Mouse (Mus musculus) spleen, adult 2 months (tissue): Measurements from ENCODE around the gene Kmt2b. TPM values are rescaled to one million over a fixed set of nuclear protein-coding genes. Genes with fewer than 3 reads are reported as not detected.

Source experiments
- DNase-seq, 2 experiments: peaks; one replicate each; pipeline versions ENCODE4 v3.0.0 to v3.0.0-alpha.2; 2012 to 2021; ENCODE audit warnings: low spot score in 2 of 2, low read depth in 1 of 2
- H3K27ac ChIP-seq: fragments of 200-500 bp; 2 replicates; pipeline ENCODE4 v1.5.1; 2012; ENCODE audit warnings: low read length, inconsistent platforms; ENCODE audit not compliant: insufficient read depth
- H3K27me3 ChIP-seq: fragments of 200-500 bp; 2 replicates; pipeline ENCODE4 v1.6.1; 2012; ENCODE audit warnings: mild to moderate bottlenecking, moderate library complexity, low read length, inconsistent platforms; ENCODE audit not compliant: control insufficient read depth, insufficient read depth
- H3K36me3 ChIP-seq: fragments of 200-500 bp; 2 replicates; pipeline ENCODE4 v1.6.1; 2012; ENCODE audit warnings: mild to moderate bottlenecking, low read length, inconsistent platforms; ENCODE audit not compliant: control insufficient read depth, insufficient read depth
- H3K4me1 ChIP-seq: fragments of 200-500 bp; 2 replicates; pipeline ENCODE4 v1.6.1; 2011; ENCODE audit warnings: inconsistent platforms; ENCODE audit not compliant: control insufficient read depth, insufficient read depth, insufficient read length
- H3K4me3 ChIP-seq: fragments of 200-500 bp; 2 replicates; pipeline ENCODE4 v1.5.1; 2011; ENCODE audit warnings: mild to moderate bottlenecking, inconsistent platforms; ENCODE audit not compliant: insufficient read depth, insufficient read length; ENCODE audit errors: extremely low read depth
- CTCF ChIP-seq: fragments of 200-500 bp; IDR thresholded peaks from 2 replicates; pipeline ENCODE4 v1.5.1; 2011; ENCODE audit warnings: mild to moderate bottlenecking, inconsistent platforms; ENCODE audit not compliant: insufficient read depth, insufficient read length, insufficient replicate concordance; ENCODE audit errors: extremely low read depth
- POLR2A ChIP-seq: fragments of 200-500 bp; IDR thresholded peaks from 2 replicates; pipeline ENCODE4 v1.6.1; 2011; ENCODE audit warnings: low read depth, low read length, inconsistent platforms
- WGBS: fragments of 180-500 bp; shearing (Covaris S2); methylation state at CpG from one replicate; pipeline ENCODE4 v1.1.7; 2018; 5-methylcytosine and 5-hydroxymethylcytosine counted together
- polyA plus RNA-seq: library from polyadenylated mRNA; depleted of rRNA; stranded (reverse); fragments of >200 nt; gene quantifications from 2 replicates; pipeline ENCODE4 v1.2.3, GENCODE M21; 2012

The Kmt2b gene
- polyA plus RNA-seq, 1 experiment, result 59.7 TPM

DNA sequence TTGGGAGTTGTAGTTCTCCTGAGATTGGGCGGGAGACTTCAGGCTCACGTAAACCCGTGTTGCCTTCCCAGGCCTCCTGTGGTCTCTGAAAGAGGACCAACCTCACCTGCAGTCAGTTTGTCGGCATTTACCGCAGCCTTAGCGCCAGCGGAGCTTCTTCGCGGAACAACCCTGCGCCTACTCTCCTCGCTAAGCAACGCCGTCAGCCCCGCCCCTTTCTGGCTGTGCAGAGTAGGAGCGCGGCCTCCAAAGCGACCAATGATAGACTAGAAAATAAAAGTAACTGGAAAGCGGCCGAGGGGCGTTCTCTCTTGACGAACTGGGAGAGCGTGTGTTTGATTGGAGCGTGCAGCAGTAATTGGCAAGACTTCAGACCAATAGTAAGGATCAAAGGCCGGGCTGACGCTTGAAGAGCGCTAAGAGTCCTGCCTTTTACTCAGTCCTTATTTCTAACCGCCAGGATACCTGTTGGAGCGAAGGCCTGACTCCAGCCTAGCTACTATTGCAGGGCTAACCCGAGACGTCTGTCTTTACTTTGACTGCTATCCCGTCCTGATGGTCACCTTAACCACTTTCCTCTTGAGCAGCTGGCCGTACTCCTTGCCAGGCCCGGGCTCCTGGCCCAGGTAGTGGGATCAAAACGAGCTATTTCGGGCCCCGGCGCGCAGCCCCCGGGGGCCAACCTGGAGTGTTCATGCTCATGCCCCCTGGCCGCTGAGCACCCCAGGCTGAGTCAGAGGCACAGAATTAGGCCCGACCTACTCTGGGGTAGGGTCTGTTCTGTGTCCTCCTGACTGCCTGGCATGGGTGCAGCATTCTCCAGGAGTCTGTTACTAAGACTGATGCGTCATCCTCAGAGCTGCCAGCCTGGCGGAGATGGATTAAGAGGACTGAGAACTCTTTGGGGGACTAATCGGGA, 36.2 kb downstream of the Kmt2b start, which contains the start of the genes Hspb6 and Proser3:
Hspb6 (plus strand) TSS at position 77 of the 919 bp plus-strand sequence.
Proser3 (minus strand) TSS at position 198 of the 919 bp plus-strand sequence.
- Histone ChIP-seq H3K27ac (peak within 1 kb of the TSS; percentile 99), H3K4me1 (peaks cover 5% of the 10 kb centered on the region), H3K36me3 (peaks cover 16% of the 10 kb centered on the region), H3K4me3 (peak within 1 kb of the TSS; percentile 87), H3K27me3 (no peaks in the 10 kb centered on the region)
- under 1% methylated on average over 44 of the region's 44 CpGs for WGBS
- DNase-seq, result peak; percentile 94 to 97
- TF ChIP-seq CTCF (0 out of 2 replicates have a peak, but pooled peaks have one; percentile 5), POLR2A (peak; percentile 54)

DNA sequence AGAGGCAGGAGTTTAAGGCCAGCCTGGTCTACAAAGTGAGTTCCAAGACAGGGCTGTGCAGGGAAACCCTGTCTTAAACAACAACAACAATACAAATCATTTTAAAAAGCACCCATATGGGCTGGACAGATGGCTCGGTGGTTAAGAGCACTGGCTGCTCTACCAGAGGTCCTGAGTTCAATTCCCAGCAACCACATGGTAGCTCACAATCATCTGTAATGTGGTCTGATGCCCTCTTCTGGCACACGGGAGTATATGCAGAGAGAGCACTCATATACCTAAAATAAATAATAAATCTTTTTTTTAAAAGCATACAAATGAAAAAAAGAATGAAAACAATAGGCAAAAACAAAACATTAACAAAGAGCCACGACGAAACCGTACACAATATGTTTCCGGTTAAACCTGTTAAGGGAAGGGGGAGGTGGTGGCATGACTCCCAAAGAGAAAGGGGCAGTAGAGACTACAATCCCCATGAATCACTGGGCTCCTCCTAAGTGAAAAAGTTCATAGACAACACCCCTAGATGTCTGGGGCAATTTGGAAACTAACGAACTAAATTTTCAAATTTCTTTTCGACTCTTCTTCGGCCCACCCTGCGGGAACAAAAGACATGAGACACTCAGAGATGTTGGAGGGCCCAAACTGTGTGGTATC, 37.0 kb downstream of the Kmt2b start:
- DNase-seq, result peak in 1 of 2 experiments; percentile 30
- Histone ChIP-seq H3K4me1 (peaks cover 5% of the 10 kb centered on the region), H3K36me3 (peaks cover 10% of the 10 kb centered on the region), H3K27me3 (no peaks in the 10 kb centered on the region), H3K4me3 (peak overlapping the region; percentile 87), H3K27ac (peak overlapping the region; percentile 99)
- WGBS, result 1% methylated on average over 10 of the region's 10 CpGs
- no peak for TF ChIP-seq CTCF
- no peak for TF ChIP-seq POLR2A

DNA sequence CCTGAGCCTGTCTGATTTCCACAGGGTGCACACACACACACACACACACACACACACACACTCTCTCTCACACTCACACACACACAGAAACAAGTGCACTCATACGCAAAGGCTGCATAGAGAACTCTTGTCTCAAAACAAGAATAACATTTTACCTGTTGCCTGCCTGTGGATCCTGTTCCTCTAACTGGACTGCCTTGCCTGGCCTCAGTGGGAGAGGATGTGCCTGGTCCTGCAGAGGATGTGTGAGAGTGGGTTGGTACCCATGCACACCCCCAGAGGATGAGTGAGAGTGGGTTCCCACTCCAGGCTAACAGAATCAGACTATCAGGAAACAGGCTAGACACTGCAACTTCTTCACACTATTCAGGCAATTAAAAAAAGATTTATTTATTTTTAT, 37.9 kb downstream of the Kmt2b start:
- 92% methylated on average over 1 of the region's 1 CpGs for WGBS
- peaks cover 5% of the 10 kb centered on the region for H3K4me1 ChIP-seq
- peaks cover 5% of the 10 kb centered on the region for H3K36me3 ChIP-seq
- no peaks in the 10 kb centered on the region for H3K27me3 ChIP-seq
- no peak overlapping the region for H3K4me3 ChIP-seq
- no peak for TF ChIP-seq POLR2A
- no peak for TF ChIP-seq CTCF
- H3K27ac ChIP-seq, result no peak overlapping the region
- DNase-seq, result no peak

DNA sequence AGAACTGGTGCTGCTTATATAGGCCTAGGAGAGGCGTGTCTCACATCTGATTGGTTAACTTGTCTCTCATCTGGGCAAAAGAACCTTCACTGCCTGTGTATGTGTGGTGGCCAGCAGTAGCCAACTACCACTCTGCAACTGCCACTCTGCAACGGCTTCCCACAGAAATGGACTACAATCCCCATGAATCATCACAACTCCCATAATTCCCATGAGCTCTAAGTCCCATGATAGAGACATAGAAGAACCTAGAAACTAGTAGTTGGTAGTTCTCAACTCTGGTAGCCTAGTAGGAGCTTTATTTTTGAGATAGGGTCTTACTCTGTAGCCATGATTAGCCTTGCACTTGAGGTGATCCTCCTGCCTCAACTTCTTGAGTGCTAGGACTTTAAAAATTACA, 38.6 kb downstream of the Kmt2b start:
- no peaks in the 10 kb centered on the region for H3K27me3 ChIP-seq
- H3K4me1 ChIP-seq, result peaks cover 5% of the 10 kb centered on the region
- no peak overlapping the region for H3K4me3 ChIP-seq
- DNase-seq, result no peak
- 79% methylated on average over 2 of the region's 2 CpGs for WGBS
- H3K27ac ChIP-seq, result no peak overlapping the region
- no peaks in the 10 kb centered on the region for H3K36me3 ChIP-seq
- TF ChIP-seq POLR2A, result no peak
- no peak for TF ChIP-seq CTCF

DNA sequence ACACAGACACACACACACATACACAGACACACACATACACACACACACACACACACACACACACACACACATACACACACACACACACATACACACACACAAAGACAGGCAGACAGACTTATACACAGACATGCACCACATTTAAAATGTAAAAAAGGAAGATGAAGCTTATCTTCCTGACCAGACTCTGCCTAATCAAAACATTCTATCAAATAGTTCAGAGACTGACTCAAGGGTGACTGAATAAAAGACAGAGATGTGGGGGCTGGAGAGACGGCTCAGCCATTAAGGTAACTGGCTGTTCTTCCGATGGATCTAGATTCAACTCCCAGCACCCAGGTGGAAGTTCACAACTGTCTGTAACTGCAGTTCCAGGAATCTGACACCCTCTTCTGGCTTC, 44.2 kb downstream of the Kmt2b start:
- no peaks in the 10 kb centered on the region for H3K36me3 ChIP-seq
- H3K4me1 ChIP-seq, result no peaks in the 10 kb centered on the region
- no peak for DNase-seq
- H3K27me3 ChIP-seq, result no peaks in the 10 kb centered on the region
- H3K4me3 ChIP-seq, result no peak overlapping the region
- no peak overlapping the region for H3K27ac ChIP-seq
- TF ChIP-seq POLR2A (no peak), CTCF (no peak)
- WGBS, result 76% methylated on average over 2 of the region's 2 CpGs

DNA sequence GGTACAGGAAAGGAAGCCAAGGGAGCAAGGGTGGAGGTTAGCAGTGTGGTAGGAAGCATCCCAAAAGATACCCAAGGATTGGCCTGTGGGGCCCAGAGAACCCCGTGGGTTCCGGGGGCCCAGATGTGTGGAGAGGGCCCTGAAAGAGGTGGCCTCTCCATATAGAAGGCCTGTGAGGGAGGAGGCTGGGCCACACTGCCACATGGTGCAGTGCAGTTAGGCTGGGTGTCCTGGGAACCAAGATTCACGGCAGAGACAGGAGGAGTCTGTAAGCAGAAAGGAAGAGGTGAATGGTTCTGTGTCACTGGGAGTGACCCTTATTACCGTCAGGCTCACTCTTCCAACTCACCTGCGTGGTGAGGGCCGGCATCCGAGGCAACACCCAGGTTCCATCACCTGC, 48.0 kb downstream of the Kmt2b start:
- 94% methylated on average over 7 of the region's 7 CpGs for WGBS
- Histone ChIP-seq H3K4me1 (no peaks in the 10 kb centered on the region; the same call in 1 of the 2 replicates), H3K27ac (no peak overlapping the region), H3K27me3 (no peaks in the 10 kb centered on the region), H3K4me3 (no peak overlapping the region), H3K36me3 (no peaks in the 10 kb centered on the region)
- no peak for DNase-seq
- TF ChIP-seq CTCF, result no peak
- TF ChIP-seq POLR2A, result no peak
